7 mouse cellular contexts compared by ENCODE assay signal in the genomic region with DNA sequence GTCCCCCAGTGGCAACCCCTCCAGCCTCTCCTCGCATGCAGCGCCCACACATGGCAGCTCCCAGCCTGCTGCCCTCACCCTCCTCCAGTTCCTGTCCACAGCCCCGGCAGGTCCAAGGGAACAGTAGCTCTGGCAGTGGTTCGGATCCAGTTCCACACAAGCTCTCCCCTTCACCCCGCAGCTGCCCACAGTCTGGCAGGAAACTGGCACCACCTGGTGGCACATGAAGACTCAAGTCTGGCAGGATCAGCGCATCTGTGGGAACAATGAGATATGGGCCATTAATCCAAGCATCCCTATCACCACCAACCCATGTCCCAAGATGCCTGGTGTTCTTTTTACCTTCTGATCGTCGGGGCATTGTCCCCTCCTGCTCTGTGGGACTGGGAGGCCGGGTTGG. TPM values are rescaled to one million over a fixed set of nuclear protein-coding genes. Genes with fewer than 3 reads are reported as not detected.
A peak's percentile ranks its signal among the peaks of the same experiment; 100 is the strongest.
DNase-seq lines count a peak whose midpoint lies in the region; ATAC-seq and TF ChIP-seq lines count a peak whose summit lies in the region.

No protein-coding gene starts in this region.

- peak; percentile 40 for DNase-seq in 416B (ENCODE audit: low read depth)
- peak; percentile 27 to 60 for DNase-seq in kidney, postnatal 25 days
- no peak for DNase-seq in gastrocnemius, postnatal 10 days

- H3K9ac ChIP-seq in intestine, postnatal 0 days (ENCODE audit: low read depth, low read length) = no peak overlapping the region
- no peak overlapping the region for H3K9ac ChIP-seq in intestine, embryonic 16.5 days (ENCODE audit: low read depth, low read length)

- peaks cover 64% of the 10 kb centered on the region for H3K36me3 ChIP-seq in intestine, postnatal 0 days (ENCODE audit: control insufficient read depth, insufficient read depth)
- peaks cover 51% of the 10 kb centered on the region for H3K36me3 ChIP-seq in intestine, embryonic 16.5 days (ENCODE audit: control insufficient read depth, insufficient read depth, low read length)
- peaks cover 87% of the 10 kb centered on the region for H3K36me3 ChIP-seq in E14TG2a.4 (ENCODE audit: insufficient read depth, low read length)

- no peak for ATAC-seq in intestine, postnatal 0 days
- ATAC-seq in intestine, embryonic 16.5 days = no peak
- no peak for ATAC-seq in erythroblast, adult 5-6 weeks (replicated peaks; ENCODE audit: low FRiP score, poor library complexity, severe bottlenecking)

- H3K9me3 ChIP-seq in intestine, postnatal 0 days (ENCODE audit: control insufficient read depth) = no peaks in the 10 kb centered on the region; the same call in 1 of the 2 replicates
- no peaks in the 10 kb centered on the region for H3K9me3 ChIP-seq in intestine, embryonic 16.5 days (ENCODE audit: control insufficient read depth, low read length)
- no peaks in the 10 kb centered on the region for H3K9me3 ChIP-seq in E14TG2a.4 (ENCODE audit: low read length)

- H3K4me3 ChIP-seq in intestine, postnatal 0 days (ENCODE audit: low read depth, low read length) = no peak overlapping the region
- H3K4me3 ChIP-seq in intestine, embryonic 16.5 days (ENCODE audit: low read length) = no peak overlapping the region
- peak overlapping the region; percentile 90 for H3K4me3 ChIP-seq in E14TG2a.4 (replicated peaks; ENCODE audit: low read length)

- peak; percentile 60 for TF ChIP-seq CTCF in intestine, postnatal 0 days (IDR thresholded peaks at IDR 0.05; ENCODE audit: low read depth)
- no peak for TF ChIP-seq CTCF in E14TG2a.4 (conservative IDR thresholded peaks at IDR 0.05; ENCODE audit: low read length)

- 0 out of 2 replicates have a peak overlapping the region, but pooled peaks have one; percentile 35 for H3K27ac ChIP-seq in intestine, postnatal 0 days (ENCODE audit: low read depth, low read length)
- no peak overlapping the region for H3K27ac ChIP-seq in intestine, embryonic 16.5 days (ENCODE audit: low read length)

- no peak overlapping the region for H3K4me2 ChIP-seq in intestine, postnatal 0 days (replicated peaks; ENCODE audit: low read depth)
- no peak overlapping the region for H3K4me2 ChIP-seq in intestine, embryonic 16.5 days (ENCODE audit: low read depth, low read length)

- WGBS in intestine, postnatal 0 days = 80% methylated on average over 9 of the region's 9 CpGs
- WGBS in intestine, embryonic 16.5 days = 82% methylated on average over 9 of the region's 9 CpGs

- H3K27me3 ChIP-seq in intestine, postnatal 0 days (replicated peaks; ENCODE audit: control insufficient read depth, insufficient read depth, low read length) = no peaks in the 10 kb centered on the region
- no peaks in the 10 kb centered on the region for H3K27me3 ChIP-seq in intestine, embryonic 16.5 days (replicated peaks; ENCODE audit: control insufficient read depth, insufficient read depth, low read length)
- no peaks in the 10 kb centered on the region for H3K27me3 ChIP-seq in E14TG2a.4 (ENCODE audit: insufficient read depth, low read length)

- no peaks in the 10 kb centered on the region for H3K4me1 ChIP-seq in intestine, postnatal 0 days (replicated peaks; ENCODE audit: control insufficient read depth, insufficient read depth, low read length)
- peaks cover 8% of the 10 kb centered on the region; the same call in 1 of the 2 replicates for H3K4me1 ChIP-seq in intestine, embryonic 16.5 days (ENCODE audit: control insufficient read depth, insufficient read depth, low read length)
- peaks cover 81% of the 10 kb centered on the region for H3K4me1 ChIP-seq in E14TG2a.4 (replicated peaks; ENCODE audit: low read depth, low read length)

RNA-seq across cellular contexts. Expression of gene Zfp513, which starts 2.2 kb away (rescaled TPM):
- polyA plus RNA-seq in intestine, postnatal 0 days (2015; fragmentation: Nextera tagmentation; extraction: Ambion mirVana) = 6.8 and 7.3 TPM in 2 replicates
- polyA plus RNA-seq in intestine, embryonic 16.5 days (2015; fragmentation: Nextera tagmentation; extraction: Ambion mirVana) = 5.5 and 6.0 TPM in 2 replicates
- total RNA-seq in erythroblast, adult 5-6 weeks (2015; ENCODE audit: low replicate concordance) = 2.3 and 4.8 TPM in 2 replicates
- total RNA-seq in erythroblast, adult 5-6 weeks (2017; ENCODE audit: low replicate concordance) = 5.5 and 5.9 TPM in 2 replicates
- total RNA-seq in gastrocnemius, postnatal 10 days (2021) = 10 to 100 TPM in 1 of 2 experiments, 1 to 10 TPM in 1; 8.2 to 12.1 TPM

RNA-seq across cellular contexts. Expression of gene Eif2b4, which starts 6.7 kb away (rescaled TPM):
- polyA plus RNA-seq in intestine, postnatal 0 days (2015; fragmentation: Nextera tagmentation; extraction: Ambion mirVana) = 43.7 and 45.1 TPM in 2 replicates
- polyA plus RNA-seq in intestine, embryonic 16.5 days (2015; fragmentation: Nextera tagmentation; extraction: Ambion mirVana) = 67.1 and 67.6 TPM in 2 replicates
- 9.8 and 42.1 TPM in 2 replicates for total RNA-seq in erythroblast, adult 5-6 weeks (2015; ENCODE audit: low replicate concordance)
- 13.5 and 18.7 TPM in 2 replicates for total RNA-seq in erythroblast, adult 5-6 weeks (2017; ENCODE audit: low replicate concordance)
- total RNA-seq in gastrocnemius, postnatal 10 days (2021) = 10 to 100 TPM; 47.9 to 49.8 TPM

RNA-seq across cellular contexts. Expression of gene Snx17, which starts 6.9 kb away (rescaled TPM):
- 122 and 130 TPM in 2 replicates for polyA plus RNA-seq in intestine, postnatal 0 days (2015; fragmentation: Nextera tagmentation; extraction: Ambion mirVana)
- polyA plus RNA-seq in intestine, embryonic 16.5 days (2015; fragmentation: Nextera tagmentation; extraction: Ambion mirVana) = 143 and 149 TPM in 2 replicates
- 2.9 and 17.1 TPM in 2 replicates for total RNA-seq in erythroblast, adult 5-6 weeks (2015; ENCODE audit: low replicate concordance)
- total RNA-seq in erythroblast, adult 5-6 weeks (2017; ENCODE audit: low replicate concordance) = 12.3 and 15.8 TPM in 2 replicates
- 10 to 100 TPM; 57.8 to 58.4 TPM for total RNA-seq in gastrocnemius, postnatal 10 days (2021)

RNA-seq across cellular contexts. Expression of gene Gtf3c2, which starts 19.9 kb away (rescaled TPM):
- polyA plus RNA-seq in intestine, postnatal 0 days (2015; fragmentation: Nextera tagmentation; extraction: Ambion mirVana) = 23.1 and 26.2 TPM in 2 replicates
- 56.4 and 60.3 TPM in 2 replicates for polyA plus RNA-seq in intestine, embryonic 16.5 days (2015; fragmentation: Nextera tagmentation; extraction: Ambion mirVana)
- 29.7 and 32.5 TPM in 2 replicates for total RNA-seq in erythroblast, adult 5-6 weeks (2015; ENCODE audit: low replicate concordance)
- 24.8 and 30.7 TPM in 2 replicates for total RNA-seq in erythroblast, adult 5-6 weeks (2017; ENCODE audit: low replicate concordance)
- 10 to 100 TPM; 30.7 to 37.4 TPM for total RNA-seq in gastrocnemius, postnatal 10 days (2021)

RNA-seq across cellular contexts. Expression of gene Gm29609, which starts 20.2 kb away (rescaled TPM):
- polyA plus RNA-seq in intestine, postnatal 0 days (2015; fragmentation: Nextera tagmentation; extraction: Ambion mirVana) = 0.53 and 1.0 TPM in 2 replicates
- 1.1 TPM in 2 replicates for polyA plus RNA-seq in intestine, embryonic 16.5 days (2015; fragmentation: Nextera tagmentation; extraction: Ambion mirVana)
- not detected in 2 replicates for total RNA-seq in erythroblast, adult 5-6 weeks (2015; ENCODE audit: low replicate concordance)
- total RNA-seq in erythroblast, adult 5-6 weeks (2017; ENCODE audit: low replicate concordance) = not detected in 2 replicates
- total RNA-seq in gastrocnemius, postnatal 10 days (2021) = 1 to 10 TPM in 1 of 2 experiments, under 1 TPM in 1; 0.35 to 1.2 TPM
